Mouse (Mus musculus) kidney, embryonic 15.5 days (tissue): ENCODE data around the gene Acin1. TPM values are rescaled to one million over a fixed set of nuclear protein-coding genes. Genes with fewer than 3 reads are reported as not detected.
A peak's percentile ranks its signal among the peaks of the same experiment; 100 is the strongest.

Experiments
- ATAC-seq: fragments of 200-750 bp; cut with Nextera tagmentation; replicated peaks from 2 replicates; pipeline ENCODE4 v1.8.0; 2017; ENCODE audit warnings: moderate TSS enrichment; ENCODE audit not compliant: low FRiP score
- H3K27ac ChIP-seq: fragments of 300-500 bp; sonication (generic); 2 replicates; pipeline ENCODE4 v1.5.1; 2015; ENCODE audit warnings: mild to moderate bottlenecking, inconsistent platforms
- H3K27me3 ChIP-seq: fragments of 300-500 bp; sonication (generic); 2 replicates; pipeline ENCODE4 v1.6.1; 2015; ENCODE audit warnings: inconsistent platforms
- H3K36me3 ChIP-seq: fragments of 300-500 bp; sonication (generic); 2 replicates; pipeline ENCODE4 v1.6.1; 2015; ENCODE audit warnings: inconsistent platforms
- H3K4me1 ChIP-seq: fragments of 300-500 bp; sonication (generic); 2 replicates; pipeline ENCODE4 v1.6.1; 2015; ENCODE audit warnings: inconsistent platforms
- H3K4me2 ChIP-seq: fragments of 300-500 bp; sonication (generic); 2 replicates; pipeline ENCODE4 v1.6.1; 2015; ENCODE audit warnings: moderate library complexity, mild to moderate bottlenecking, inconsistent platforms
- H3K4me3 ChIP-seq: fragments of 300-500 bp; sonication (generic); replicated peaks from 2 replicates; pipeline ENCODE4 v1.5.1; 2015; ENCODE audit warnings: mild to moderate bottlenecking, inconsistent platforms
- H3K9ac ChIP-seq: fragments of 300-500 bp; sonication (generic); 2 replicates; pipeline ENCODE4 v1.6.1; 2015; ENCODE audit warnings: mild to moderate bottlenecking, inconsistent platforms
- H3K9me3 ChIP-seq: fragments of 300-500 bp; sonication (generic); replicated peaks from 2 replicates; pipeline ENCODE4 v1.6.1; 2016; ENCODE audit warnings: inconsistent platforms
- WGBS: fragments of 180-500 bp; shearing (Covaris S2); methylation state at CpG from one replicate; pipeline ENCODE4 v1.1.7; 2015; ENCODE audit warnings: mixed read lengths; 5-methylcytosine and 5-hydroxymethylcytosine counted together
- polyA plus RNA-seq: library from polyadenylated mRNA; unstranded; fragments of >200 nt; fragmentation: Nextera tagmentation; extraction: Ambion mirVana; gene quantifications from 2 replicates; pipeline ENCODE4 v1.2.1, GENCODE M21; 2015

The Acin1 gene
- polyA plus RNA-seq, 1 experiment from 2014 or later, result 145 TPM

GRCm38 (mm10) chr14:54652787-54653186 lies 33.9 kb downstream of the Acin1 start:
- peaks cover 49% of the 10 kb centered on the region for H3K4me1 ChIP-seq
- H3K4me2 ChIP-seq, result peak overlapping the region; percentile 79
- peak overlapping the region; percentile 86 for H3K9ac ChIP-seq
- H3K27ac ChIP-seq, result peak overlapping the region; percentile 88
- 0% methylated on average over 7 of the region's 7 CpGs for WGBS
- H3K4me3 ChIP-seq, result peak overlapping the region; percentile 71
- H3K9me3 ChIP-seq, result no peaks in the 10 kb centered on the region
- H3K27me3 ChIP-seq, result no peaks in the 10 kb centered on the region
- peaks cover 76% of the 10 kb centered on the region for H3K36me3 ChIP-seq
- ATAC-seq, result no peak

- peak overlapping the region; percentile 88 for H3K27ac ChIP-seq
- peaks cover 76% of the 10 kb centered on the region for H3K36me3 ChIP-seq
- H3K9me3 ChIP-seq, result no peaks in the 10 kb centered on the region
- peaks cover 49% of the 10 kb centered on the region for H3K4me1 ChIP-seq
- H3K9ac ChIP-seq, result peak overlapping the region; percentile 86
- 79% methylated on average over 4 of the region's 4 CpGs for WGBS
- H3K4me2 ChIP-seq, result peak overlapping the region; percentile 79
- no peaks in the 10 kb centered on the region for H3K27me3 ChIP-seq
- H3K4me3 ChIP-seq, result 0 out of 2 replicates have a peak overlapping the region, but pooled peaks have one; percentile 71
- ATAC-seq, result no peak
Measured at GRCm38 (mm10) chr14:54651556-54651955, 35.2 kb downstream of the Acin1 start.

- Histone ChIP-seq H3K4me2 (no peak overlapping the region), H3K4me3 (no peak overlapping the region), H3K27me3 (no peaks in the 10 kb centered on the region), H3K27ac (peak overlapping the region; percentile 88), H3K4me1 (peaks cover 49% of the 10 kb centered on the region), H3K9ac (no peak overlapping the region), H3K36me3 (peaks cover 76% of the 10 kb centered on the region), H3K9me3 (no peaks in the 10 kb centered on the region)
- 65% methylated on average over 23 of the region's 23 CpGs for WGBS
- peak; percentile 24 for ATAC-seq
Measured at GRCm38 (mm10) chr14:54650621-54651454, 35.9 kb downstream of the Acin1 start.

GRCm38 (mm10) chr14:54647900-54648299 lies 38.8 kb downstream of the Acin1 start:
- 79% methylated on average over 4 of the region's 4 CpGs for WGBS
- Histone ChIP-seq H3K4me3 (no peak overlapping the region), H3K4me1 (peaks cover 38% of the 10 kb centered on the region), H3K36me3 (peaks cover 87% of the 10 kb centered on the region), H3K27ac (no peak overlapping the region), H3K4me2 (no peak overlapping the region), H3K9ac (no peak overlapping the region), H3K9me3 (no peaks in the 10 kb centered on the region), H3K27me3 (no peaks in the 10 kb centered on the region)
- no peak for ATAC-seq

- Histone ChIP-seq H3K4me1 (peaks cover 30% of the 10 kb centered on the region), H3K4me2 (no peak overlapping the region), H3K4me3 (no peak overlapping the region), H3K27me3 (no peaks in the 10 kb centered on the region), H3K27ac (no peak overlapping the region), H3K9ac (no peak overlapping the region), H3K36me3 (peaks cover 96% of the 10 kb centered on the region), H3K9me3 (no peaks in the 10 kb centered on the region)
- WGBS, result 89% methylated on average over 8 of the region's 8 CpGs
- ATAC-seq, result no peak
Measured at GRCm38 (mm10) chr14:54646898-54647636, 39.7 kb downstream of the Acin1 start.

GRCm38 (mm10) chr14:54646455-54646854 lies 40.3 kb downstream of the Acin1 start:
- ATAC-seq, result no peak
- no peak overlapping the region for H3K4me3 ChIP-seq
- H3K9me3 ChIP-seq, result no peaks in the 10 kb centered on the region
- WGBS, result 92% methylated on average over 17 of the region's 17 CpGs
- H3K36me3 ChIP-seq, result peaks cover 91% of the 10 kb centered on the region
- no peak overlapping the region for H3K27ac ChIP-seq
- H3K27me3 ChIP-seq, result no peaks in the 10 kb centered on the region
- no peak overlapping the region for H3K4me2 ChIP-seq
- peaks cover 28% of the 10 kb centered on the region for H3K4me1 ChIP-seq
- H3K9ac ChIP-seq, result no peak overlapping the region

- Histone ChIP-seq H3K36me3 (peaks cover 71% of the 10 kb centered on the region), H3K4me3 (no peak overlapping the region), H3K9me3 (no peaks in the 10 kb centered on the region), H3K4me2 (no peak overlapping the region), H3K27me3 (no peaks in the 10 kb centered on the region), H3K4me1 (peaks cover 28% of the 10 kb centered on the region), H3K27ac (no peak overlapping the region), H3K9ac (no peak overlapping the region)
- WGBS, result 85% methylated on average over 9 of the region's 9 CpGs
- ATAC-seq, result no peak
Measured at GRCm38 (mm10) chr14:54644294-54644693, 42.4 kb downstream of the Acin1 start.

- Histone ChIP-seq H3K9ac (no peak overlapping the region), H3K4me2 (no peak overlapping the region), H3K4me1 (peaks cover 25% of the 10 kb centered on the region), H3K27me3 (no peaks in the 10 kb centered on the region), H3K27ac (0 out of 2 replicates have a peak overlapping the region, but pooled peaks have one; percentile 9), H3K9me3 (no peaks in the 10 kb centered on the region), H3K36me3 (peaks cover 71% of the 10 kb centered on the region), H3K4me3 (no peak overlapping the region)
- ATAC-seq, result no peak
- 92% methylated on average over 2 of the region's 2 CpGs for WGBS
Measured at GRCm38 (mm10) chr14:54643011-54643410, 43.7 kb downstream of the Acin1 start.

- Histone ChIP-seq H3K4me1 (peaks cover 25% of the 10 kb centered on the region), H3K4me3 (no peak overlapping the region), H3K27me3 (no peaks in the 10 kb centered on the region), H3K36me3 (peaks cover 71% of the 10 kb centered on the region), H3K27ac (peak overlapping the region; percentile 82; the same call in 1 of the 2 replicates), H3K9me3 (no peaks in the 10 kb centered on the region), H3K9ac (no peak overlapping the region), H3K4me2 (no peak overlapping the region)
- no peak for ATAC-seq
- WGBS, result 81% methylated on average over 25 of the region's 25 CpGs
Measured at GRCm38 (mm10) chr14:54642224-54642944, 44.3 kb downstream of the Acin1 start.

GRCm38 (mm10) chr14:54641305-54641969 lies 45.3 kb downstream of the Acin1 start, which contains the start of gene Cdh24:
Gene Cdh24 (minus strand): TSS chr14:54641364.
- H3K9ac ChIP-seq, result peak within 1 kb of the TSS; percentile 87
- H3K9me3 ChIP-seq, result no peaks in the 10 kb centered on the region
- peak within 1 kb of the TSS; percentile 99 for H3K4me2 ChIP-seq
- peaks cover 71% of the 10 kb centered on the region for H3K36me3 ChIP-seq
- H3K27me3 ChIP-seq, result no peaks in the 10 kb centered on the region
- peaks cover 25% of the 10 kb centered on the region for H3K4me1 ChIP-seq
- H3K27ac ChIP-seq, result peak within 1 kb of the TSS; percentile 82
- peak; percentile 95 for ATAC-seq
- H3K4me3 ChIP-seq, result peak within 1 kb of the TSS; percentile 78
- under 1% methylated on average over 48 of the region's 52 CpGs for WGBS

- peak within 1 kb of the TSS; percentile 78 for H3K4me3 ChIP-seq
- peaks cover 25% of the 10 kb centered on the region for H3K4me1 ChIP-seq
- peaks cover 70% of the 10 kb centered on the region for H3K36me3 ChIP-seq
- H3K9ac ChIP-seq, result peak within 1 kb of the TSS; percentile 87
- WGBS, result under 1% methylated on average over 28 of the region's 28 CpGs
- peak within 1 kb of the TSS; percentile 82 for H3K27ac ChIP-seq
- ATAC-seq, result no peak; the same call in 1 of the 2 replicates
- H3K27me3 ChIP-seq, result no peaks in the 10 kb centered on the region
- H3K9me3 ChIP-seq, result no peaks in the 10 kb centered on the region
- H3K4me2 ChIP-seq, result peak within 1 kb of the TSS; percentile 99
Measured at GRCm38 (mm10) chr14:54640946-54641304, 45.8 kb downstream of the Acin1 start, which contains the start of gene Gm17606. Gene Gm17606 (plus strand): TSS chr14:54640952.
